Mouse (Mus musculus): ENCODE data around the gene Tmem254c. TPM values are rescaled to one million over a fixed set of nuclear protein-coding genes. Genes with fewer than 3 reads are reported as not detected.

The Tmem254c gene
- polyA plus RNA-seq, 1 experiment from 2014 or later, result 94.4 TPM

Other genes with a start within 250 kb of the Tmem254c start
- 60.6 and 67.3 TPM in 2 replicates for gene Anxa11, start 225.2 kb downstream of the Tmem254c start, polyA plus RNA-seq (2015; fragmentation: Nextera tagmentation; extraction: Ambion mirVana)
- 1.9 and 2.8 TPM in 2 replicates for gene Plac9a, start 164.3 kb downstream of the Tmem254c start, polyA plus RNA-seq (2015; fragmentation: Nextera tagmentation; extraction: Ambion mirVana)
- gene Tmem254a, start 139.7 kb downstream of the Tmem254c start, polyA plus RNA-seq (2015; fragmentation: Nextera tagmentation; extraction: Ambion mirVana), result 4.2 TPM in 2 replicates
- 0.05 and 0.10 TPM in 2 replicates for gene Cphx1, start 129.1 kb downstream of the Tmem254c start, polyA plus RNA-seq (2015; fragmentation: Nextera tagmentation; extraction: Ambion mirVana)
- gene Duxbl1, start 88.8 kb downstream of the Tmem254c start, polyA plus RNA-seq (2015; fragmentation: Nextera tagmentation; extraction: Ambion mirVana), result 0.51 and 1.1 TPM in 2 replicates
- 77.5 and 113 TPM in 2 replicates for gene Gm9780, start 24.6 kb downstream of the Tmem254c start, polyA plus RNA-seq (2015; fragmentation: Nextera tagmentation; extraction: Ambion mirVana)
- gene Cphx2, start 14.2 kb upstream of the Tmem254c start, polyA plus RNA-seq (2015; fragmentation: Nextera tagmentation; extraction: Ambion mirVana), result not detected in 2 replicates
- gene Cphx3, start 14.9 kb upstream of the Tmem254c start, polyA plus RNA-seq (2015; fragmentation: Nextera tagmentation; extraction: Ambion mirVana), result not detected in 2 replicates
- 0.67 TPM in 1 of 2 replicates, not detected in the other for gene Duxbl2, start 51.0 kb upstream of the Tmem254c start, polyA plus RNA-seq (2015; fragmentation: Nextera tagmentation; extraction: Ambion mirVana)
- gene Plac9b, start 115.1 kb upstream of the Tmem254c start, polyA plus RNA-seq (2015; fragmentation: Nextera tagmentation; extraction: Ambion mirVana), result 97.2 and 127 TPM in 2 replicates
- 53.8 and 62.7 TPM in 2 replicates for gene Tmem254b, start 139.7 kb upstream of the Tmem254c start, polyA plus RNA-seq (2015; fragmentation: Nextera tagmentation; extraction: Ambion mirVana)
- 1.5 and 2.2 TPM in 2 replicates for gene Duxbl3, start 190.6 kb upstream of the Tmem254c start, polyA plus RNA-seq (2015; fragmentation: Nextera tagmentation; extraction: Ambion mirVana)

Measured in stomach, postnatal 0 days (tissue).